Mouse (Mus musculus) Patski (cell line): ENCODE data around the gene Fmo3. TPM values are rescaled to one million over a fixed set of nuclear protein-coding genes. Genes with fewer than 3 reads are reported as not detected.
A peak's percentile ranks its signal among the peaks of the same experiment; 100 is the strongest.

ENCODE experiments used
- ATAC-seq: fragments of 100-300 bp; one replicate; pipeline ENCODE4 v1.8.0; 2021
- CTCF ChIA-PET: fragments of 350-600 bp; sonication (Branson Sonifier 250); formaldehyde crosslinking; loops from one replicate; lab custom pipeline; 2022; ENCODE audit warnings: inconsistent platforms; lab: Charles Lee
- POLR2A ChIA-PET: fragments of 350-600 bp; sonication (Branson Sonifier 250); formaldehyde crosslinking; loops from one replicate; lab custom pipeline; 2022; ENCODE audit warnings: antibody characterized with exemption, inconsistent platforms; lab: Charles Lee
- DNase-seq: peaks from one replicate; pipeline ENCODE4 v3.0.0-alpha.2; 2011; ENCODE audit warnings: low read depth, low spot score
- H3K27me3 ChIP-seq: fragments of 371-371 bp; one replicate; pipeline ENCODE4 v1.5.1; 2021
- CTCF ChIP-seq: fragments of 100-300 bp; IDR thresholded peaks from one replicate; pipeline ENCODE4 v1.5.1; 2021
- in situ Hi-C: fragments of 300-500 bp; cut with MboI; formaldehyde crosslinking; loops from 3 replicates; pipeline ENCODE4 v1.11.1; 2018; ENCODE audit warnings: low pct_unique_long_range_greater_than_20kb, mixed read lengths
- polyA plus RNA-seq: library from polyadenylated mRNA; unstranded; gene quantifications from one replicate; pipeline ENCODE4 v1.2.3, GENCODE M21; 2021

Gene Fmo3
- not detected for polyA plus RNA-seq

DNA sequence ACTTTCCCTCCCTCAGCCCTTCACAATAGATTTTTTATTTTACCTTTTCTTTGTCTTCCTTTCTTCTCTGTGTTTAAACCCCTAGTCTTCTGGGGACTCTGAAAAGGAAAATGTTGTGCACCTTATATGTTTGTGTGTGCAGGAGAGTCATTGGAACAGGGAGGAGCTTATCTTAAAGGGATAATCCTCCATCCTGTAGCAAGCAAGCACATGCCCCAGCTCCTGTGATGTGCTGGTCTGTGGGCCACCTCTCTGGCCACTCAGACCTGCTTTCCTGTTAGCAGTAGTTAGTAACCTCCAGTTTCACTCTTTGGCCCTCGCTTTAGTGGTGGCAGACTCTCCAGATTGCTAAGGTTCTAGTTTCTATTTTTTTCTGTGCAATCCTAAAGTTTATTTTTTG is at the start of gene Fmo3:
Gene Fmo3 (minus strand): TSS at position 101 of the 400 bp plus-strand sequence.
- no peak for TF ChIP-seq CTCF
- CTCF ChIA-PET = no interaction called here
- peaks cover 42% of the 10 kb centered on the region for H3K27me3 ChIP-seq
- ATAC-seq (no peak), DNase-seq (no peak)
- POLR2A ChIA-PET = no interaction called here
- in situ Hi-C loops = no loop called here

- ChIA-PET CTCF (no interaction called here), POLR2A (no interaction called here)
- in situ Hi-C loops = no loop called here
- TF ChIP-seq CTCF = no peak
- no peak for ATAC-seq
- DNase-seq = no peak
- no peaks in the 10 kb centered on the region for H3K27me3 ChIP-seq
These were observed 38.7 kb upstream of the Fmo3 start for GRCm38 (mm10) chr1:163023075-163023474.

DNA sequence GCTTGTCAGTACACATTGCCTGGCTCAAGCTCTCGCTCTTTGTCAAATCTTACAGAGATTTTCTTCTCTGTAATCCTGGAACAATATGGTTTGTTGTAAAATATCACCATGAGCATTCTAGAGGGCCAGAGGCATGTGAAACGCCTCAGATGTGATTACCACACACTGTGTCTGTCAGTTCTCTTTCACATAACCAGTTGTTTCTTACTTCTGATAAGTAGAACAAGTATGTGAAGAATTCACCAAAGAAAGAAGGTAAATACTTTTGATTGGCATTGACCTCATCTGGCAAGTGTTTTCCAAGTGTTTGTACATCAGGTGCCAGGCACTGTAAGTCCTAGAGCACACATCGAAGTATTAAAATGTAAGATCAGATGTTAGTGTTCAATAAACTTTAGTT is 24.9 kb upstream of the Fmo3 start:
- ChIA-PET CTCF (no interaction called here), POLR2A (no interaction called here)
- no peak for TF ChIP-seq CTCF
- H3K27me3 ChIP-seq = peaks cover 16% of the 10 kb centered on the region
- ATAC-seq (no peak), DNase-seq (no peak)
- in situ Hi-C loops = no loop called here

DNA sequence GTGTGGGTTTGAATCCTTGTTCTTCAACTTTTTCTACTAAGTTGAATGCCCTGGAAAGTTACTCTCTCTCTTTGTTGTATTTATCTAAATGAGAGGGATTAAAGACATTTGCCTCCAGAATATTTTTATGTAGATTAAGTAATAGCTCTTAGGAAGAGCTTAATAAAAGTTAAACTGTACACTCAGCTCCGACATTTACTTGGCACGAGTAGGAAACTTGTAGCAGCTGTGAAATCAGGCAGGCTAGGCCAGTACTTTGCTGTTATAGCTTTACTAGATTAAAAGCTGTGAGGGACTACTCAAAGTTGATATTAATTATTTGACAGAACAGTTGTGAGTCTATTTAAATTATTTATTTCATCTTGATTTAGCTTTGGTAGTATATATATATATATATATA is 19.2 kb upstream of the Fmo3 start:
- no peak for TF ChIP-seq CTCF
- no peak for ATAC-seq
- POLR2A ChIA-PET = no interaction called here
- in situ Hi-C loops = no loop called here
- no peak for DNase-seq
- H3K27me3 ChIP-seq = peaks cover 17% of the 10 kb centered on the region
- CTCF ChIA-PET = no interaction called here

- POLR2A ChIA-PET = no interaction called here
- DNase-seq (no peak), ATAC-seq (no peak)
- peaks cover 17% of the 10 kb centered on the region for H3K27me3 ChIP-seq
- in situ Hi-C loops = no loop called here
- TF ChIP-seq CTCF = no peak
- CTCF ChIA-PET = interaction anchor here (1.8 kb wide), 1 partner anchor 16 kb away, joined by 4 read pairs; no protein-coding TSS in a partner anchor
These were observed 17.0 kb upstream of the Fmo3 start for GRCm38 (mm10) chr1:163001271-163001829.

- ATAC-seq = no peak
- DNase-seq = no peak
- in situ Hi-C loops = no loop called here
- no peak for TF ChIP-seq CTCF
- CTCF ChIA-PET = no interaction called here
- POLR2A ChIA-PET = no interaction called here
- H3K27me3 ChIP-seq = peaks cover 38% of the 10 kb centered on the region
These were observed 3.2 kb upstream of the Fmo3 start for GRCm38 (mm10) chr1:162987546-162987945.

- POLR2A ChIA-PET = no interaction called here
- ATAC-seq (no peak), DNase-seq (no peak)
- peaks cover 38% of the 10 kb centered on the region for H3K27me3 ChIP-seq
- in situ Hi-C loops = no loop called here
- TF ChIP-seq CTCF = no peak
- CTCF ChIA-PET = no interaction called here
These were observed 2.4 kb upstream of the Fmo3 start for GRCm38 (mm10) chr1:162986777-162987176.

- H3K27me3 ChIP-seq = peaks cover 38% of the 10 kb centered on the region
- TF ChIP-seq CTCF = no peak
- ChIA-PET POLR2A (no interaction called here), CTCF (interaction anchor here (1.3 kb wide), 1 partner anchor 16 kb away, joined by 4 read pairs; no protein-coding TSS in a partner anchor)
- DNase-seq (no peak), ATAC-seq (no peak)
- in situ Hi-C loops = no loop called here
These were observed 1.9 kb upstream of the Fmo3 start for GRCm38 (mm10) chr1:162986121-162986748.

DNA sequence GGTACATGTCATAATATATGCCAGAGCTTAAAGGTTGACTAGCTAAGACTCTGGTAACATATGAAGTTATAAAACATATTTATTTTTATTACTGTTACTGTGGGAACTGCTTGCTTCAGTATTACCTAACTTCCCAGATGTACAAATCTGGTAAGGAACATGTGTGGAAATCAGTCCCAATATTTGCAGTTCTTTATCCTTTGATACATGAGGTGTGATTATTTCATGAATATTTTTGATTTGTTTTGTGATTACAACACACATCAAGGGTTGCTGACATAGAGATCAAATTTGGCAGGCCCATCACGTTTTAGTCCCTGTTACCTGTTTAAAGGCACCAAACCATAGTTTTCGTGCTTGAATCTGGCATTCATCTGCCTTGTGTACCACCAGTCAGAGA is 20.8 kb downstream of the Fmo3 start:
- POLR2A ChIA-PET = no interaction called here
- CTCF ChIA-PET = interaction anchor here (1.0 kb wide), 1 partner anchor 11 kb away, joined by 3 read pairs; no protein-coding TSS in a partner anchor
- peaks cover 16% of the 10 kb centered on the region for H3K27me3 ChIP-seq
- in situ Hi-C loops = no loop called here
- TF ChIP-seq CTCF = no peak
- no peak for ATAC-seq
- no peak for DNase-seq

- TF ChIP-seq CTCF = no peak
- CTCF ChIA-PET = no interaction called here
- in situ Hi-C loops = no loop called here
- DNase-seq = no peak
- ATAC-seq = no peak
- H3K27me3 ChIP-seq = peaks cover 4% of the 10 kb centered on the region
- POLR2A ChIA-PET = no interaction called here
These were observed 26.9 kb downstream of the Fmo3 start for GRCm38 (mm10) chr1:162957422-162957821.

GRCm38 (mm10) chr1:162953079-162953478 is 31.2 kb downstream of the Fmo3 start:
- peak; percentile 33 for DNase-seq
- TF ChIP-seq CTCF = no peak
- peak; percentile 62 for ATAC-seq
- POLR2A ChIA-PET = no interaction called here
- in situ Hi-C loops = no loop called here
- CTCF ChIA-PET = interaction anchor here (0.8 to 1.0 kb wide), 2 partner anchors 11 to 57 kb away, joined by 3 read pairs; no protein-coding TSS in a partner anchor
- H3K27me3 ChIP-seq = no peaks in the 10 kb centered on the region
